Mouse (Mus musculus) cortical plate, adult 2 months (tissue): ENCODE measurements around the gene Sh2b1. TPM values are rescaled to one million over a fixed set of nuclear protein-coding genes. Genes with fewer than 3 reads are reported as not detected.

Source experiments
- H3K27ac ChIP-seq: fragments of 200-500 bp; 2 replicates; pipeline ENCODE4 v1.5.1; 2012; ENCODE audit warnings: low read length, control low read depth, inconsistent platforms; ENCODE audit not compliant: insufficient read depth
- H3K4me1 ChIP-seq: fragments of 200-500 bp; 2 replicates; pipeline ENCODE4 v1.6.1; 2011; ENCODE audit warnings: low read length; ENCODE audit not compliant: control insufficient read depth, insufficient read depth
- H3K4me3 ChIP-seq: fragments of 200-500 bp; 2 replicates; pipeline ENCODE4 v1.5.1; 2011; ENCODE audit warnings: mild to moderate bottlenecking, low read length, control low read depth; ENCODE audit not compliant: insufficient read depth
- CTCF ChIP-seq: fragments of 200-500 bp; IDR thresholded peaks from 2 replicates; pipeline ENCODE4 v1.5.1; 2011; ENCODE audit warnings: mild to moderate bottlenecking, control low read depth, low read length; ENCODE audit not compliant: insufficient read depth; ENCODE audit errors: extremely low read depth
- POLR2A ChIP-seq: fragments of 200-500 bp; IDR thresholded peaks from 2 replicates; pipeline ENCODE4 v1.6.1; 2011; ENCODE audit warnings: mild to moderate bottlenecking, low read length, control low read depth; ENCODE audit not compliant: insufficient read depth; ENCODE audit errors: extremely low read depth
- polyA plus RNA-seq: library from polyadenylated mRNA; depleted of rRNA; stranded (reverse); fragments of >200 nt; gene quantifications from 2 replicates; pipeline ENCODE4 v1.2.3, GENCODE M21; 2012; rRNA removed

Gene Sh2b1
- polyA plus RNA-seq, 1 experiment, result 63.7 TPM

- Histone ChIP-seq H3K4me1 (peaks cover 4% of the 10 kb centered on the region), H3K4me3 (peak within 1 kb of the TSS; percentile 82), H3K27ac (peak within 1 kb of the TSS; percentile 82; the same call in 1 of the 2 replicates)
- TF ChIP-seq POLR2A (peak; percentile 51; the same call in 1 of the 2 replicates), CTCF (no peak)
Observed at GRCm38 (mm10) chr7:126428631-126429502, 46.4 kb downstream of the Sh2b1 start, which contains the start of gene Rabep2. Rabep2 (plus strand) TSS chr7:126428759.

- TF ChIP-seq CTCF (no peak), POLR2A (no peak)
- Histone ChIP-seq H3K4me1 (peaks cover 4% of the 10 kb centered on the region), H3K27ac (no peak overlapping the region), H3K4me3 (peak overlapping the region; percentile 82)
Observed at GRCm38 (mm10) chr7:126428154-126428553, 47.1 kb downstream of the Sh2b1 start.

DNA sequence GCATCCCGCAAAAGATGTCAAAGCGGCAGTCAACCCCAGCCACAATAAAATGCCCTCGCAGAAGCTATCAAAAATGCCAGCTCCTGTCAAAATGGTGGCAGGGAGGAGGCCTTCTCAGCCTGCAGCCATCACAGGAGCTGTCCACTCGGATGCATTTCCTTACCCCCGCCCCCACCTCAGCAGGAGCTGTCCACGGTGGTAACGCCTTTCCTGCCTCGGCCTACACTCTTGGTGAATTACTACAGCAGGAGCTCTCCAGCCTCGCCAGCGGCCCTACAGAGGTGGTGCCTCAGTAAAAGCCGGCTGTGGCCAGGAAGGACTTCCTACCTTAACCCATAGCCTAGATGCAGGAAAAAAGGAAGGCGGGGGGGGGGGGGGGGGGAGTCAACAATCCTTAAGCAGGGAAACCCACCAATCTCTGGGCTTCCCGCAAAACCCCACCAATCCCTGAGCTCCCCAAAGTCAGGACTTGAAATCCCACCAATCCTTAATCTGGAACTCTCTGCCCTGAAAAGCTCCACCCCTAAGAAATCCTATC lies 47.8 kb downstream of the Sh2b1 start:
- Histone ChIP-seq H3K4me1 (peaks cover 4% of the 10 kb centered on the region), H3K4me3 (no peak overlapping the region), H3K27ac (no peak overlapping the region)
- TF ChIP-seq CTCF, result no peak
- TF ChIP-seq POLR2A, result no peak

DNA sequence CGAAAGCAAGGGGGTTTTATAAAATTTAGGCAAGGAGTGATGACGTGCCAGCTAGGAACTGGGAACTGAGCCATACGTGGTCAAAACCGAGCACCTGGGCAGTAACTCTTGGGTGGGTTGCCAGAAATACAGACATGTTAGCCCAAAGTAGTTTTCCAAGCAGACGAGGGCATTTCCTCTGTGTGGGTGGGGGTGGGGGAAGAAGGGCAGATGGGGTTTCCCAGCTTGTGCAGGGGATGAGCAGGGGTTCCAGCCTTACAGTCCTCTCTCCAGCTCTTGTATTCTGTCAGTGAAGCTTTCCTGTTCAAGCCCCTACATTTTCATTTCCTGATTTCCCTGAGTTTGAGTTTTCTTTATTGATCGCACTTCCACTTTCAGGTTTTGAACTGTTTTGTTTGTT lies 51.1 kb downstream of the Sh2b1 start:
- Histone ChIP-seq H3K4me1 (no peaks in the 10 kb centered on the region), H3K4me3 (no peak overlapping the region), H3K27ac (no peak overlapping the region)
- TF ChIP-seq POLR2A (no peak), CTCF (no peak)

DNA sequence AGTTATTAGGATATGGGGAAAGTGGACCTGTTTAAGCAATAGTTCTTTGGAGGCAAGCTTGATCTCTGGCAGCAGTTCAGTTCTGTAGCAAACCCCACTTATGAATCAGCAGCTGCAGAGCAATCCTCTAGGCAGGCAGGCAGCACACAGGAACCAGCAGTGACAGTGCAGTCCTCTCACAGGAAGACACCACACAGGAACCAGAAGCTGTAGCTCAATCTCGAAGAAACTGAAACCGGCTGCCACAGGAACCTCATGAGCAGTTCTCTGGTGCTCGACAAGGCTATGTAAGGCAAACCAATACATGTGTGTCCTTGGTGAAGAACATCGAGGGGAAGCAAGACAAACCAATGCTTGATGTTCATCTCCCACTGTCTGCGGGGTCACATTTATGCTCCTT lies 53.5 kb downstream of the Sh2b1 start:
- no peak overlapping the region for H3K4me3 ChIP-seq
- no peak overlapping the region for H3K27ac ChIP-seq
- H3K4me1 ChIP-seq, result no peaks in the 10 kb centered on the region
- TF ChIP-seq CTCF, result no peak
- TF ChIP-seq POLR2A, result no peak

DNA sequence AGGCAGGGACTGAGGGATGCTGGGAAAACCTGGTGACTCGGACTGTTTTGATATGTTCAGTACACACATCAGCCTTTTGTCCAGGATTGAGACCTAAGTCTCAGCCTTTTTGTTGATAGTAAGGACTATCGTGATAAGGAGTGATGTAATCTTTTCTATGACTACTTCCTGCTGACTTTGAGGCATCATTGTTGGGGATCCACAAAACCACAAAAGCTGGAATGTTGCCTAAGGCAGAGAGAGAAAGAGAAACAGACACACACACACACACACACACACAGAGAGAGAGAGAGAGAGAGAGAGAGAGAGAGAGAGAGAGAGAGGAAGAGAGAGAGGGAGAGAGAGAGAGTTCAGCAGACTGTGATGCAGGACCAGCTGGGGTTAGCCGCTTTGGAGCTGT lies 56.7 kb downstream of the Sh2b1 start:
- Histone ChIP-seq H3K4me1 (no peaks in the 10 kb centered on the region), H3K4me3 (no peak overlapping the region), H3K27ac (no peak overlapping the region)
- no peak for TF ChIP-seq POLR2A
- no peak for TF ChIP-seq CTCF

GRCm38 (mm10) chr7:126417606-126418005 lies 57.6 kb downstream of the Sh2b1 start:
- no peak for TF ChIP-seq CTCF
- no peak for TF ChIP-seq POLR2A
- no peaks in the 10 kb centered on the region for H3K4me1 ChIP-seq
- H3K27ac ChIP-seq, result no peak overlapping the region
- H3K4me3 ChIP-seq, result no peak overlapping the region

DNA sequence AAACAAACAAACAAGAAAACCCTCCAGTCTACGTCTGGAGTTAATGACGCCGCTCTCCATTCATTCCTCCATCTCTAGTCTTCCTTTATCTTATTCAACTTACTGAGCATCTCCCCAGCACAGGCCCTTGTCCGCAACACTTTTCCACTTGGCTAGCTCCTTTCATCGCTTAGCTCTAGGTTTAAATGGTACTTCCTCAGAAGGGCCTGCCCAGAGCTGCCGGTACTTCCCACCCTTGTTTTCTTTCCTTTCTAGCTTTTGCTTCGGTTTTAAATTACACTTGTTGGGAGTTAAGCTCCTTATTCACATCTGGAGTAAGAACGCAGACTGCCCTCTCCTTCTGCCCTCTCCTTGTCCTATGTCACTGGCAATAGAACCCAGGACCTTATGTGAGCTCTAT lies 58.2 kb downstream of the Sh2b1 start:
- H3K27ac ChIP-seq, result no peak overlapping the region
- TF ChIP-seq CTCF (no peak), POLR2A (no peak)
- no peak overlapping the region for H3K4me3 ChIP-seq
- H3K4me1 ChIP-seq, result no peaks in the 10 kb centered on the region

Other genes starting within 250 kb of the Sh2b1 start
- 46.1 and 49.2 TPM in 2 replicates for gene Sbk1, start 202.8 kb downstream of the Sh2b1 start, polyA plus RNA-seq
- gene Lat, start 105.9 kb downstream of the Sh2b1 start, polyA plus RNA-seq, result 1.3 and 1.4 TPM in 2 replicates
- gene Spns1, start 98.0 kb downstream of the Sh2b1 start, polyA plus RNA-seq, result 171 and 177 TPM in 2 replicates
- gene Nfatc2ip, start 78.7 kb downstream of the Sh2b1 start, polyA plus RNA-seq, result 6.3 and 6.4 TPM in 2 replicates
- 0.36 and 0.79 TPM in 2 replicates for gene Cd19, start 60.5 kb downstream of the Sh2b1 start, polyA plus RNA-seq
- gene Rabep2, start 46.7 kb downstream of the Sh2b1 start, polyA plus RNA-seq, result 21.9 and 23.8 TPM in 2 replicates
- 0.52 and 0.57 TPM in 2 replicates for gene Atp2a1, start 12.3 kb downstream of the Sh2b1 start, polyA plus RNA-seq
- gene Tufm, start 11.9 kb upstream of the Sh2b1 start, polyA plus RNA-seq, result 90.1 and 96.8 TPM in 2 replicates
- 119 and 129 TPM in 2 replicates for gene Atxn2l, start 28.0 kb upstream of the Sh2b1 start, polyA plus RNA-seq
- gene Eif3c, start 91.0 kb upstream of the Sh2b1 start, polyA plus RNA-seq, result 102 and 103 TPM in 2 replicates
- gene Apobr, start 109.5 kb upstream of the Sh2b1 start, polyA plus RNA-seq, result 0.84 and 0.93 TPM in 2 replicates
- 41.8 and 42.3 TPM in 2 replicates for gene Cln3, start 110.4 kb upstream of the Sh2b1 start, polyA plus RNA-seq
- 0.19 TPM in 1 of 2 replicates, not detected in the other for gene Il27, start 119.5 kb upstream of the Sh2b1 start, polyA plus RNA-seq
- 21.6 and 23.1 TPM in 2 replicates for gene Nupr1, start 155.4 kb upstream of the Sh2b1 start, polyA plus RNA-seq
- gene Sgf29, start 173.9 kb upstream of the Sh2b1 start, polyA plus RNA-seq, result 38.1 and 43.4 TPM in 2 replicates
- 14.1 and 16.5 TPM in 2 replicates for gene Sult1a1, start 201.0 kb upstream of the Sh2b1 start, polyA plus RNA-seq
- gene Bola2, start 220.0 kb upstream of the Sh2b1 start, polyA plus RNA-seq, result 51.2 and 55.8 TPM in 2 replicates
- gene Slx1b, start 220.4 kb upstream of the Sh2b1 start, polyA plus RNA-seq, result 31.2 and 33.8 TPM in 2 replicates
- gene Coro1a, start 232.4 kb upstream of the Sh2b1 start, polyA plus RNA-seq, result 204 and 218 TPM in 2 replicates